Mouse (Mus musculus) megakaryocyte progenitor cell, adult 5-6 weeks (primary cell): ENCODE results near the gene Ghdc. TPM values are rescaled to one million over a fixed set of nuclear protein-coding genes. Genes with fewer than 3 reads are reported as not detected.

Experiments
- ATAC-seq: replicated peaks from 2 replicates; pipeline ENCODE4 v1.8.0; 2016; ENCODE audit warnings: mild to moderate bottlenecking, moderate TSS enrichment, inconsistent platforms; ENCODE audit not compliant: poor library complexity
- total RNA-seq, 2 experiments: library from RNA; stranded (forward) in 1 of 2; stranded (reverse) in 1 of 2; fragments of 157-497, 149-512 nt in 1 of 2; fragments of 200-1000 nt in 1 of 2; gene quantifications; 2 replicates each; pipeline versions ENCODE4 v1.2.3 to v1.2.4; 2015 to 2017

Gene Ghdc
- total RNA-seq, 2 experiments from 2014 or later = 1.6 to 1.8 TPM

- ATAC-seq = no peak
These were observed 22.1 kb downstream of the Ghdc start for GRCm38 (mm10) chr11:100748620-100749019.

- no peak for ATAC-seq
These were observed 23.6 kb downstream of the Ghdc start for GRCm38 (mm10) chr11:100747114-100747513.

GRCm38 (mm10) chr11:100746546-100746945 lies 24.2 kb downstream of the Ghdc start:
- ATAC-seq = no peak

GRCm38 (mm10) chr11:100745085-100745484 lies 25.7 kb downstream of the Ghdc start:
- peak; percentile 84 for ATAC-seq

GRCm38 (mm10) chr11:100741348-100741747 lies 29.4 kb downstream of the Ghdc start:
- ATAC-seq = no peak

GRCm38 (mm10) chr11:100738749-100739148 lies 32.0 kb downstream of the Ghdc start:
- ATAC-seq = no peak

- peak; percentile 92 for ATAC-seq
These were observed 32.6 kb downstream of the Ghdc start, which contains the start of gene Rab5c for GRCm38 (mm10) chr11:100738066-100738604. Rab5c (minus strand) TSS chr11:100738215.

- peak; percentile 64 for ATAC-seq
These were observed 33.5 kb downstream of the Ghdc start for GRCm38 (mm10) chr11:100737105-100737733.

GRCm38 (mm10) chr11:100736746-100737080 lies 34.0 kb downstream of the Ghdc start:
- no peak for ATAC-seq

- ATAC-seq = no peak
These were observed 34.6 kb downstream of the Ghdc start for GRCm38 (mm10) chr11:100735954-100736745.

- ATAC-seq = no peak
These were observed 35.5 kb downstream of the Ghdc start for GRCm38 (mm10) chr11:100735134-100735865.

GRCm38 (mm10) chr11:100730477-100731205 lies 40.1 kb downstream of the Ghdc start:
- peak; percentile 34; the same call in 1 of the 2 replicates for ATAC-seq

- no peak for ATAC-seq
These were observed 40.8 kb downstream of the Ghdc start for GRCm38 (mm10) chr11:100729976-100730375.

GRCm38 (mm10) chr11:100728601-100729000 lies 42.2 kb downstream of the Ghdc start:
- no peak for ATAC-seq

- ATAC-seq = no peak
These were observed 43.6 kb downstream of the Ghdc start for GRCm38 (mm10) chr11:100727201-100727600.

- no peak; the same call in 1 of the 2 replicates for ATAC-seq
These were observed 45.7 kb downstream of the Ghdc start for GRCm38 (mm10) chr11:100724919-100725512.

- ATAC-seq = no peak
These were observed 48.2 kb downstream of the Ghdc start for GRCm38 (mm10) chr11:100722493-100723028.

- peak; percentile 82 for ATAC-seq
These were observed 48.8 kb downstream of the Ghdc start for GRCm38 (mm10) chr11:100721776-100722492.

GRCm38 (mm10) chr11:100721254-100721653 lies 49.5 kb downstream of the Ghdc start:
- no peak for ATAC-seq
